Mouse (Mus musculus) splenic B cell, adult 2 months (primary cell): ENCODE results near the gene Wdr95.
"Not testable (repeated sequence)": the region's sequence is repeated elsewhere in the genome, so short reads cannot be mapped to it uniquely, and the experiment has no call there.

Experiments used
- DNase-seq: peaks from one replicate; pipeline ENCODE4 v3.0.0-alpha.2; 2011; ENCODE audit warnings: low read depth, low spot score
- H3K27me3 ChIP-seq: 2 replicates; pipeline ENCODE4 v1.6.1; 2012; ENCODE audit warnings: mild to moderate bottlenecking, low read length, moderate library complexity, mixed read lengths; ENCODE audit not compliant: control insufficient read depth, poor library complexity, insufficient read depth, severe bottlenecking
- H3K36me3 ChIP-seq: 2 replicates; pipeline ENCODE4 v1.6.1; 2012; ENCODE audit warnings: mild to moderate bottlenecking, low read length, moderate library complexity, mixed read lengths; ENCODE audit not compliant: control insufficient read depth, poor library complexity, insufficient read depth, severe bottlenecking

The Wdr95 gene

DNA sequence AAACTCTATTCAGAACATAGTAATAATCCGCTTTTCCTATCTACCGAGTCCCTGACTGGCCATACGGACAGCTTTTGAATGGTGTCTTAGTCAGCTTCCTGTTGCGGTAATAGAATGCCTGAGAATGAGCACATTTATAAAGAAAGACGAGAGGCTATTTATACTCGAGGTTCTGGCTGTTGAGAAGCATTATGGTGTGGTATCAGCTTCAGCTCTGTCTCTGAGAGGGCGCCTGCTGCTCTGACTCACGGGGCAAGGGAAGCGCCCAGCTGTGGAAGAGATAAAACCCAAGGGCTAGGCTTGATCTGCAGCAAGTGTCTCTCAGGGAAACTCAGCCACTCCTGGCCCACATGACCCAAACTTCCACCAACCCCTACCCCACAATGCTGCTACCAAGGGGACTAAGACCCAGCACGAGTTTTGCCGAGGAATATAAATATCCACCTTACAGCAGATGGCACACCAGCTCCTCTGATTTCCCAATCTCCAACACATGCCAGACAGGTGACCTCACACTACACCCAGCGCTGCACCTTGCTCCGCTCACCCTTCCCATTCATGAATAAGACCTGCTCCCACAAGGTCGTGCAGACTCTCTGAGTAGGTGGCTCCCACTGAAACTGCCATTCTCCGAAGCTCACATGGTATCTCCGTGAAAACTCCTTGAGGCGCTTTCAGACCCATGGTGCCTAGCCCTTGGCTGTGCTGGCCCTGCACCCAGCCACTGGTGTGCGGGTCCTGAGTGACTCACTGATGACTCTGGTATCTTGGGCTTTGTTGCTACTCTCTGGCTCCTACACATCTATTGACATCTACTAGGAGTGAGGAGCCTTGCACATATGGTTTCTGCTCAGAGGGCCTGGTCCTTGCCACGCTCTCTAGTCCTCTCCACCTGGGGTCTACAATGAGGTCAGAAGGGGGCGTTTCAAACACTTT lies 20.1 kb upstream of the Wdr95 start:
- no peak for DNase-seq
- no peaks in the 10 kb centered on the region for H3K36me3 ChIP-seq
- no peaks in the 10 kb centered on the region for H3K27me3 ChIP-seq

DNA sequence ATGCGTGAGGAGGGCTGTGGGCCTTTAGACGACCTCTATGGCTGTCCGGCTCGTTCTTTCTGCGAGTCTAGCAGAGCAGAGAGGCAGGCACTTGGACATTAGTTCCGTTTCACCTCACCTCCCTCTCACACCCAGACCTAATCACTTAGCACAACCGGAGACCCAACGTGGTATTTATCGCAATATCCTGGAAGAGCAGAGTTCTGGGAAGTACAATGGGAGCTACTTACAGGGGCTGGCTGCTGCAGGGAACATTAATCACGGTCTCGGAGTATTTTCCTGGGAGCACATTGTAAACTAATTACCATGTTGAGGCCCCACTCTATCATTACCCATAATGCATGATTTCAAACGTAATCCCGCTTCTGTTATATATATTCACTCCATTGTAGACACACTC lies 18.2 kb upstream of the Wdr95 start:
- H3K36me3 ChIP-seq, result no peaks in the 10 kb centered on the region
- no peaks in the 10 kb centered on the region for H3K27me3 ChIP-seq
- no peak for DNase-seq

- DNase-seq, result no peak
- Histone ChIP-seq H3K27me3 (no peaks in the 10 kb centered on the region), H3K36me3 (no peaks in the 10 kb centered on the region)
These were observed 15.8 kb upstream of the Wdr95 start for GRCm38 (mm10) chr5:149512695-149513094.

DNA sequence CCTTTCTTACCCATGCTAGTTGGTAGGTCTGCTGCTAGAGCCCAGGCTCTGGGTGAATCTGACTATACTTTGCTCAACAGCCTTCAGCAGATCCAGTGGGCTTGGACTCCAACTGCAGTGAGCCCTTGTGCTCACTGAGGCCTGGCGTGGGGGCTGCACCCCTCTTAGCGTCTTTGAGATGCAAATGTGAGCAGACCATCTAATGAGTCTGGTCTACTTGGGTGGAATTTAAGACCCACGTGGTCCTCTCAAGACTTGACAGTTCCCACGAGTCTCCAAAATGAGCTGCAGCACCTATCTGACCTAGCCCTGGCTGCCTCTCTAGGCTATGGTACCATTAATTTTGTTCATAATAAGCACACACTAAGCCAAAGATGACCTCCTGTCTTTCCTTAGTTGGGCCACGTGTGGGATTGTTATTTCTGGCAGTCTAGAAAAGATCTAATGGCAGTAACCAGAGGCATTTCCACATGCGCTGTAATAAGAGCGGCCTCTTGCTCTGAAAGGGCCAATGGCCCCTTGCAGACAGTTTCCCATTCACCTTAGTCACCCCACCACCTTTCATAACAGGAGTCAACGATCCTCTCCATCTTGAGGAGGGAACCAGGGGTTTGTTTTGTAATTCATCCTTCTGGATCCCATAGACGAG lies 14.9 kb upstream of the Wdr95 start:
- Histone ChIP-seq H3K36me3 (no peaks in the 10 kb centered on the region), H3K27me3 (no peaks in the 10 kb centered on the region)
- no peak for DNase-seq

GRCm38 (mm10) chr5:149514087-149514671 lies 14.3 kb upstream of the Wdr95 start:
- Histone ChIP-seq H3K36me3 (no peaks in the 10 kb centered on the region), H3K27me3 (no peaks in the 10 kb centered on the region)
- no peak for DNase-seq

DNA sequence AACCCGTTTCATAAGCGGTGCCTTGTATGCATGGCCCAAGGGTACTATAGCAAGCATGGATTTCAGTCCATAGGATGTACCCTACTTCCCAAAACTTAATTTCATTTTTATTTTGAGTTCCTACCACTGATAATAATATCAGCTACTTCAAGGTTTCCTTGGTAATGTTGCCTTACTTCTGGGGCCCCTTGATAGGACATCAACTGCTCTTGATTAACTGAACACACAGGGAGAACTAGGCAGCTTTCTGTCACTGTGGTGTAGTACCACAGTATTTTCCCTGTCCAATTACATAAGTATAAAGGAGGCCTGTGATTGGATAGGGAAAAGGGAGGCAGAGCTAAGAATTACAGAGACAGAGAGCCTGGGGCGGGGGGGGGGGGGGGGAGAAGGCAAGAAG lies 13.6 kb upstream of the Wdr95 start:
- Histone ChIP-seq H3K36me3 (no peaks in the 10 kb centered on the region), H3K27me3 (no peaks in the 10 kb centered on the region)
- DNase-seq, result no peak

DNA sequence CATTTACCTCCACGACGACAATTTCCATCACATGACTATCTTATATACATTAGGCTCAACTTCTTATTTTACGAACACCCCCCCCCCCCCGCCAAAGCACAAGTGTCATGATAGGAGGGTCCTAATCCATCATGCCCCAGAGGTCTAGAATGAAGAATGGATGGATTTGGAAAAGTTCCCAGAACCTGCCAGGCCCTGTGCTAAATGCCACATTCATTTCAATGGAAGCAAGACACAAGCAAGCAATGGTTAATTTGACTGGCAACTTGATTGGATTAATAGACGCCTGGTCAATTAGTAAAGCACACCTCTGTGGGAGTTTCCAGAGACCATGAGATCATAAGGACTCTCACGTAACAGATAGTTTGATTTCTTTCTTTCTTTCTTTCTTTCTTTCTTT lies 11.4 kb upstream of the Wdr95 start:
- no peak for DNase-seq
- H3K27me3 ChIP-seq, result no peaks in the 10 kb centered on the region
- H3K36me3 ChIP-seq, result no peaks in the 10 kb centered on the region

GRCm38 (mm10) chr5:149520806-149521205 lies 7.7 kb upstream of the Wdr95 start:
- no peaks in the 10 kb centered on the region for H3K36me3 ChIP-seq
- no peaks in the 10 kb centered on the region for H3K27me3 ChIP-seq
- no peak for DNase-seq

GRCm38 (mm10) chr5:149523856-149524241 lies 4.6 kb upstream of the Wdr95 start:
- DNase-seq, result no peak
- H3K27me3 ChIP-seq, result no peaks in the 10 kb centered on the region
- no peaks in the 10 kb centered on the region for H3K36me3 ChIP-seq

DNA sequence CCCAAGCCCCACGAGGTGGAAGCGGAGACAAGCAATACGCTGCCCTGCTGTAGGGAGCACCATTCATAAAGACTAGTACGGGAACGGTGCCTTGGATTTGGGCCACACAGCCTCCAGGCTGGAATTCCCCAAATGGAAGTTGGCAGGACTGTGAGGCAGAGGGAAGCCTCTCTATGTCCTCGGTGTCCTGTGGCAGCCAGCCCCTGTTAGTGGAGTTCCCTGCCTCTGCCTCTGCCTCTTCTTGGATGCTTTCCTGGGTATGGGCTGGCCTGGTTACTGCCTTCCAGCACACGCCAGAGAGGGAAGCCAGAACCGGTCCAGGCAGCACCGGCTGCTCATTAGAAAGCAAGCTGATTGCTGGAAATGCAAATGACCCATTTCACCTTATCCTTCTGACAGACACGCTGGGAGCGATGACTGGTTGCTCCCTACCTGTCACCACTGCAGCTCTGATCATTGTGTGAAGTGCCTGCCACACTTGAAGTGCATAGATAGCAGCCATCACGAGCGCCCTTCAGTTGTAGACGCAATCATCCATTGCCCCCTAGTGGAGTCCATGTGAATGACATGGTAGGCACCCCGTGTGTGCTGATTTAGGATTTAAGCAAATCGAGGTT lies 4.1 kb upstream of the Wdr95 start:
- Histone ChIP-seq H3K27me3 (no peaks in the 10 kb centered on the region), H3K36me3 (no peaks in the 10 kb centered on the region)
- DNase-seq, result peak; percentile 82

DNA sequence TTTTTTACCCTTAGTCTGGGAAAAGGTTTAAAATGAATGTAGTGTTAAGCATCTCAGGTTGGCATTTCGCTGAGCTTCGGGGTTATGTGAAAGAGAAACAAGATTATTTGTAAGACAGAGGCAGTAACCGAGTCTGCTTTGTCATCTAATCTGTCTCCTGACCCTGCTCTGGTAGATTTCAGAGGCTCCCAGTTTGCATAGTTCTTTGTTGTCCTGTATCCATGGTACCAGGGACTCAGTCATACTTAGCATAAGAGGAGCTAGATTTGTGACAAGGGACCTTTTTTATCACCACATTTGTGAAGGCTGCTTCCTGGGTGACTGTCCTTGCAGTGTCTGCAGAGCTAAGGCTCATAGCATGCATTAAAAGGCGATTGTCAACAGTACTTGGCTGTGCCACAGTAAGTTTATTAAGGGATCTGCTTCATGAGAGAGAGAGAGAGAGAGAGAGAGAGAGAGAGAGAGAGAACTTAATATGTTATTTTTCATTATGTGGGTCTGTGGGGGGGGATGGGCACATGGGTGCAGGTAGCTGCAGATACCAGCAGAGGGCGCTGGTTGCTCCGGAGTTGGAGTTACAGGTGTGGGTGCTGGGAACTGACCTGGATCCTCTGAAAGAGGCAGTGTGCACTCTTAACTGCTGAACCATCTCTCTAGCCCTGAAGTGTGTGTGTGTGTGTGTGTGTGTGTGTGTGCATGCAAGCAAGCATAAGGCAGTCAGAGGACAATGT lies 3.3 kb upstream of the Wdr95 start:
- peak; percentile 44 for DNase-seq
- no peaks in the 10 kb centered on the region for H3K27me3 ChIP-seq
- no peaks in the 10 kb centered on the region for H3K36me3 ChIP-seq

DNA sequence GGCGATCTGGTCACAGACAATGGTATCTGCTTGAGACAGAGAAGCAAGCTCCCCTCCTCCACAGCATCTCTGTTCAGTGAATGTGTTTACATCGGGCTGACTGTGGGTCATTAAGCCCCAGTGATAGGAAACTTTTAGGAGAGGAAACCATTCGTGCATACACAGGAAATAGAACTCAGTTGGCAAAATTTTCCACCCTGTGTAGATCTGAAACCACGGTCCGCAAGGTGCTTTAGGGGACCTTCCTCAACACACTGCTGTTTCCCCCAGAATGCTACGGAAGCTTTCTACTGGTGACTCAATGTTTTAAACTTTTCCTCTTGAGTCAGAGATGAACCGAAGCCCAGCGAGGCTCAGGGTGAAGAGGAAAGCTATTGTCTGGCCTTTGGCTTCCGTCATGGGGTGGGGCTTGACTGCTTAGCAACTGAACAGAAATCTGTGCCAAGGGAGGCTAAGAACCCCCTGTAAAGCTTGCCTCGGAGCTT lies 2.0 kb upstream of the Wdr95 start:
- Histone ChIP-seq H3K27me3 (no peaks in the 10 kb centered on the region), H3K36me3 (no peaks in the 10 kb centered on the region)
- DNase-seq, result peak; percentile 76

DNA sequence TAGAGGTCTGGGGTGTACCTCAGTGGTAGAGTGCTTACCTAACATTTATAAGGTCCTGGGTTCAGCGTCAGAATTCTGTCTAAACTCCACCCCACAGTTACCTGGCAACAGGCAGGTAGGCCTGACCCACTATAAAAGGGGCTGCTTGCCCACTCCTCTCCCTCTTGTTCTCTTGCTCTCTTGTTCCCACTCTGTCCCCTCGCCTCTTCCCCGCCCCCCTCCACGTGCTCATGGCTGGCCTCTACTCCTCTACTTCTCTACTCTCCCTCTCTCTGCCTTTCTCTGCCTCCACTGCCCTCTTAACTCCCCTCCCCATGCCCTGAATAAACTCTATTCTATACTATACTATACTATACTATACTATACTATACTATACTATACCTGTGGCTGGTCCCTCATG lies 1.2 kb upstream of the Wdr95 start:
- H3K36me3 ChIP-seq, DNase-seq, H3K27me3 ChIP-seq: not testable (repeated sequence)

- Histone ChIP-seq H3K27me3 (no peaks in the 10 kb centered on the region; the same call in 1 of the 2 replicates), H3K36me3 (no peaks in the 10 kb centered on the region)
- DNase-seq, result no peak
These were observed 5.4 kb downstream of the Wdr95 start for GRCm38 (mm10) chr5:149533847-149534246.
